Comparison of ENCODE assay signal across 10 mouse cellular contexts in genomic region chr11:77906747-77907174, GRCm38 (mm10). TPM values are rescaled to one million over a fixed set of nuclear protein-coding genes. Genes with fewer than 3 reads are reported as not detected.
DNase-seq lines count a peak whose midpoint lies in the region; ATAC-seq lines count a peak whose summit lies in the region.
"Had no signal": no experiment of that assay in that cellular context is flagged by ENCODE, and none has a peak within 500 bp of the region (broad histone marks: within the 10 kb centered on the region; RNA-seq: fewer than 3 reads in every experiment).

No protein-coding gene starts in this region.

- no peak for ATAC-seq in neural tube, embryonic 14.5 days (ENCODE audit: low read depth)
- no peak for ATAC-seq in erythroid progenitor cell, adult 5-6 weeks (replicated peaks; ENCODE audit: low FRiP score, poor library complexity, severe bottlenecking)

- no peaks in the 10 kb centered on the region for H3K36me3 ChIP-seq in embryonic facial prominence, embryonic 10.5 days (replicated peaks)
- no peaks in the 10 kb centered on the region for H3K36me3 ChIP-seq in limb, embryonic 10.5 days
- H3K36me3 ChIP-seq in neural tube, embryonic 14.5 days (ENCODE audit: control insufficient read depth, insufficient read depth, low read length): no peaks in the 10 kb centered on the region

- intact Hi-C loops in left cerebral cortex, postnatal 4 days (cut with DNase I): no loop called here

- H3K4me3 ChIP-seq in embryonic facial prominence, embryonic 10.5 days: peak overlapping the region; percentile 36
- peak overlapping the region; percentile 5; the same call in 1 of the 2 replicates for H3K4me3 ChIP-seq in limb, embryonic 10.5 days
- H3K4me3 ChIP-seq in neural tube, embryonic 14.5 days (ENCODE audit: low read depth, low read length): no peak overlapping the region

- no peak overlapping the region; the same call in 1 of the 2 replicates for H3K4me2 ChIP-seq in neural tube, embryonic 14.5 days (ENCODE audit: low read depth, low read length)

- DNase-seq in left cerebral cortex, postnatal 4 days: peak; percentile 87
- DNase-seq in left cerebral cortex, adult 8-10 months (ENCODE audit: low spot score in 2 of 2): no peak
- DNase-seq in embryonic facial prominence, embryonic 10.5 days (ENCODE audit: low spot score): peak; percentile 37
- DNase-seq in limb, embryonic 10.5 days (ENCODE audit: low spot score): no peak
- no peak for DNase-seq in thymus, postnatal 4 days
- no peak for DNase-seq in thymus, postnatal 25 days

- peak overlapping the region; percentile 78 for H3K27ac ChIP-seq in embryonic facial prominence, embryonic 10.5 days (replicated peaks)
- H3K27ac ChIP-seq in limb, embryonic 10.5 days: peak overlapping the region; percentile 59
- H3K27ac ChIP-seq in neural tube, embryonic 14.5 days (ENCODE audit: low read depth, low read length): peak overlapping the region; percentile 60; the same call in 1 of the 2 replicates

- no peaks in the 10 kb centered on the region for H3K9me3 ChIP-seq in embryonic facial prominence, embryonic 10.5 days
- no peaks in the 10 kb centered on the region for H3K9me3 ChIP-seq in limb, embryonic 10.5 days (replicated peaks)
- no peaks in the 10 kb centered on the region for H3K9me3 ChIP-seq in neural tube, embryonic 14.5 days (ENCODE audit: control insufficient read depth, low read length)

- peaks cover 40% of the 10 kb centered on the region for H3K4me1 ChIP-seq in embryonic facial prominence, embryonic 10.5 days
- peaks cover 27% of the 10 kb centered on the region for H3K4me1 ChIP-seq in limb, embryonic 10.5 days
- no peaks in the 10 kb centered on the region; the same call in none of the 2 replicates for H3K4me1 ChIP-seq in neural tube, embryonic 14.5 days (ENCODE audit: control insufficient read depth, insufficient read depth, low read length)

- H3K27me3 ChIP-seq in embryonic facial prominence, embryonic 10.5 days (replicated peaks; ENCODE audit: low read depth, poor library complexity, severe bottlenecking): peaks cover 65% of the 10 kb centered on the region
- peaks cover 79% of the 10 kb centered on the region for H3K27me3 ChIP-seq in limb, embryonic 10.5 days (ENCODE audit: low read depth, poor library complexity, severe bottlenecking)
- no peaks in the 10 kb centered on the region for H3K27me3 ChIP-seq in neural tube, embryonic 14.5 days (ENCODE audit: control insufficient read depth, insufficient read depth, low read length)

- WGBS in embryonic facial prominence, embryonic 10.5 days: 9% methylated on average over 9 of the region's 9 CpGs
- WGBS in limb, embryonic 10.5 days: 22% methylated on average over 9 of the region's 9 CpGs
- WGBS in neural tube, embryonic 14.5 days: 6% methylated on average over 9 of the region's 9 CpGs

- no peak overlapping the region for H3K9ac ChIP-seq in neural tube, embryonic 14.5 days (replicated peaks; ENCODE audit: low read depth, low read length)

RNA-seq across cellular contexts. Expression of gene Pipox, which starts 12.9 kb away (rescaled TPM):
- total RNA-seq in left cerebral cortex, postnatal 4 days (2021): 1 to 10 TPM; 1.5 to 3.7 TPM
- 1 to 10 TPM; 2.8 to 4.9 (median 2.9) TPM for total RNA-seq in left cerebral cortex, adult 8-10 months (2022)
- 2.1 and 2.7 TPM in 2 replicates for polyA plus RNA-seq in embryonic facial prominence, embryonic 10.5 days (2016; fragmentation: Nextera tagmentation; extraction: Ambion mirVana)
- 0.34 and 0.48 TPM in 2 replicates for polyA plus RNA-seq in limb, embryonic 10.5 days (2016; fragmentation: Nextera tagmentation; extraction: Ambion mirVana)
- 4.6 and 6.7 TPM in 2 replicates for polyA plus RNA-seq in neural tube, embryonic 14.5 days (2014; fragmentation: Nextera tagmentation; extraction: Ambion mirVana)
- not detected in 2 replicates for total RNA-seq in erythroid progenitor cell, adult 5-6 weeks (2015; ENCODE audit: low replicate concordance)
- total RNA-seq in erythroid progenitor cell, adult 5-6 weeks (2017; ENCODE audit: low replicate concordance): not detected in 2 replicates
- total RNA-seq: MEL had no signal

RNA-seq across cellular contexts. Expression of gene Sez6, which starts 23.8 kb away (rescaled TPM):
- 100 to 1,000 TPM; 246 to 287 TPM for total RNA-seq in left cerebral cortex, postnatal 4 days (2021)
- 100 to 1,000 TPM; 184 to 230 (median 207) TPM for total RNA-seq in left cerebral cortex, adult 8-10 months (2022)
- polyA plus RNA-seq in embryonic facial prominence, embryonic 10.5 days (2016; fragmentation: Nextera tagmentation; extraction: Ambion mirVana): 2.3 and 2.5 TPM in 2 replicates
- polyA plus RNA-seq in limb, embryonic 10.5 days (2016; fragmentation: Nextera tagmentation; extraction: Ambion mirVana): 0.11 and 0.14 TPM in 2 replicates
- 121 and 145 TPM in 2 replicates for polyA plus RNA-seq in neural tube, embryonic 14.5 days (2014; fragmentation: Nextera tagmentation; extraction: Ambion mirVana)
- not detected in 2 replicates for total RNA-seq in erythroid progenitor cell, adult 5-6 weeks (2015; ENCODE audit: low replicate concordance)
- total RNA-seq in erythroid progenitor cell, adult 5-6 weeks (2017; ENCODE audit: low replicate concordance): not detected in 2 replicates
- total RNA-seq: liver, adult 2 months had no signal
- polyA plus RNA-seq: liver, adult 2 months had no signal

Comparison
In these comparisons a context has a peak if more than half of its experiments do, and no peak if none do; other contexts are left out.
1. DNase-seq: peak in left cerebral cortex, postnatal 4 days (single experiment) and embryonic facial prominence, embryonic 10.5 days (single experiment); none in left cerebral cortex, adult 8-10 months (0 of 2), limb, embryonic 10.5 days (single experiment), thymus, postnatal 4 days (single experiment) and thymus, postnatal 25 days (single experiment).
2. RNA of gene Sez6, which starts 23.8 kb away (total RNA-seq): 246 to 287 TPM in left cerebral cortex, postnatal 4 days and 184 to 230 TPM in left cerebral cortex, adult 8-10 months; not detected in erythroid progenitor cell, adult 5-6 weeks; every median in the first group is over 100 times any median in the second.
3. Peak in every context shown above with its lines, with median percentiles within 50 percentile points of each other: H3K27ac ChIP-seq.